Mouse (Mus musculus) hindlimb bud, embryonic 11.5 days (tissue): ENCODE data around the gene Col26a1.

ENCODE experiments used
- DNase-seq: peaks from one replicate; pipeline ENCODE4 v3.0.0-alpha.2; 2012; ENCODE audit warnings: low read depth, low spot score; ENCODE audit errors: extremely low spot score

Gene Col26a1

DNA sequence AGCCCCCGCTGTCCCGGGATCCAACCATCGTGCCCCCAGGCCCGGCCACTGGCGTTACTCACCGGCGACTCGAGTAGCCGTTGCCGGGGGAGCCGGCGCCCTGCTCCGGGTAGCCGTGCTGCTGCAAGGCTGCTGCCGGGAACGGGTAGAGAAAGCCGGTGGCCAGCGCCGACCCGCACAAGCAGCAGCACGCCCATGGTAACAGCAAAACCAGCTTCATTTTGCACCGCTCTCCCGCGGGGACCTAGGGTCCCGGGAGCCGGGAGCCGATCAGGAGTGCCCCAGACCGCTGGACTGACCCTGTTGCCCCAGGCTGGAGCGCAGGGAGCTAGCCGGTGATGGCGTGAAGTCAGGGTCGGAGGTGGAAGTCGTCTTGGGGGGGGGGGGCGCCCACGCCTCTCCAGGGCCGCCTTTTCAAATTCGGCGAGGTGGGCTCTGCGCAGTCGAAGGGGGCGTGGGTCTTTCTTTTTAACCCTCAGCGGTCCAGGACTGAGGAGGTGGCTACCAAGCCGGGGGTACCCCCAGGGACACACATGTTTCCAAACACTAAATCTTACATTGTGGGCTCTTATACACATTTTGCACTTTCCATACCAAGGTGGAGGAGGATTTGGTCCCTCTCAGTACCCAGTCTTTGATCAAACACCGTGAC, at the start of gene Col26a1:
Gene Col26a1, minus strand, starts transcription at position 422 of the 652 bp plus-strand sequence.
- DNase-seq: no peak

DNA sequence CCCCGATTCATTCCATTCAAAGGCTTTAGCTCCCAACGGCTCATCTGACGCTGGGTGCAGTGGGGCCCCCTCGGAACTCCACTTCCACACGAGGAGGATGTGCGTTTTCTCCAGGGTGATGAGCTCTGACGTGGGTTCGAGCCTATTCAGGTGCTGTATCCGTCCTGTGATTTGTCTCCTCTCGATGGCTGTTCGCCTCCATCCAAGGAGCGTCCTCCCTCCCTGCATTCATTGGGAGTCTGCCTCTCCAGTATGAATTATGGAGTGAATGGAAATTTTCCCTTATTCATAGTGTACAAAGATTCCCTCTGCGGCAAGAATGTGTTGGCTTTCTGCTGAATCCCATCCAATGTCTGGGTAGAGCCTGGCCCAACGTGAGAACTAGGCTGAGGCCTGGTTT, 48.9 kb upstream of the Col26a1 start:
- DNase-seq: no peak

DNA sequence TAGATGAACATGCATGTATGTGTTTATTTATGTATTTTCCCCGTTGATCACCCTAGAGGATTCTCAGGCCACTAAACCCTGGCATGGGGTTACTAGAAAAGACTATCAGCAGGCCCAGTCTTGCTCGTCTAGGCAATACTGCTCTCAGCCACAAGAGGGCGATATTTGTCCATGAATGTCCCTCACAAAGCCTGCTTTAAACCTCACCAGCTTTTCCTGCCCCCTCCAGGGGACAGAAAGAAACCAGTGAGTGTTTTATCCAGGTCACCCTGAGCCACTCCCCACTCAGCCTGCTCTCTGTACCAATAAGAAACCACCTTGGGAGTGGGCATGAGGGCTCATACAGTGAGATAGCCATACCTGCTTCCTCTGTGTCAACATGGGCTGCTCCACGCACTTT, 46.1 kb upstream of the Col26a1 start:
- peak; percentile 88 for DNase-seq

DNA sequence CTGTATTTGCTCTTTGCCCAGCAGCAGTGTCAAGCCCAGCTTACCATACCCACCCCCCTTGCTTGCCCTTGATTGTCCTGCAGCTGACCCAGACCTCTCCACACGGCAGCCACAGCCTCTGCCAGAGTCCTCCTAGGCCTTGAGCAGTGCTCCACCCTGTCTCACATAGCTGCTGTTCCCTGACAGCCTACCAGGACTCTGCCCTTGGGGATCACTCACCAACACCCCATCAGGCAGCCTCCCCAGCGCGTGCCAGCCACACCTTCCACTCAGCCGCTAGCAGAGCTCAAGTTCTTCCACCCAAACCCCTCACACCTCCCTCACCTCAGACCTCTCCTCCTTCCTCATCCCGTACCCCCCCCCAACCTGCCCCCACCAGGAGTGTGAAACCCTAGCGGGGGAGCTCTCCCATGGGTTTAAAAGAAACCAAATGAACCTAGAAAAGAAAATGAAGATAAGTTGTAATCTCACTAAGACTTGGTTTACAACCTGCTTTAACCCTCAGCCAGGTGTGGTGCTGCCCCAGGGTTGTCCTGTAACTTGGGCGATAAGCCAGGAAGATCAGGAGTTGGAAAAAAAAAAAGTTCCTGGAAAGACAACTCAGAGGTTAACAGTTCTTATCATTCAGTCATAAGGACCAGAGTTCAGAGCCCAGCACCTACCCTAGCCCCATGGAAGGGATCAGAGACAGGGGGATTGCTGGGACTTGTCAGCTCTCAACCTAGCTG, 40.9 kb upstream of the Col26a1 start:
- no peak for DNase-seq

DNA sequence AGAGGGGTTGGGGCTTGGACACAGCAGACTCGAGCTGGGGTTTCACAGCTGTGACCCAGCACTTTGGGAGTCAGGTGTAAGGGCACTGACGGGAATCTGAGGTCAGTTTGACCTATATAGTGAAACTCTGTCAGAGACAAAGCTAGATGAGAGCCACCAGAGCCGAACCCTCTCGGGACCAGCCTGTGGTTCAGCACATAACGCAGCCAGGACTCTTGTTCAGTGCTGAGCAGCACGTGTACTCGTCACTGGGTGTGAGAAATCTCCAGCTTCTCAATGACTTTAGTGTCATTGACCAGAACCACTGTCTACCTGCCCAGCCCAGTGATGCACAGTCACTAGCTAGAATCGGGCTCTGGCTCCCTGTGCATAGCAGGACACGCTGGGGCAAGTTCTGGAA, 39.8 kb upstream of the Col26a1 start:
- no peak for DNase-seq

DNA sequence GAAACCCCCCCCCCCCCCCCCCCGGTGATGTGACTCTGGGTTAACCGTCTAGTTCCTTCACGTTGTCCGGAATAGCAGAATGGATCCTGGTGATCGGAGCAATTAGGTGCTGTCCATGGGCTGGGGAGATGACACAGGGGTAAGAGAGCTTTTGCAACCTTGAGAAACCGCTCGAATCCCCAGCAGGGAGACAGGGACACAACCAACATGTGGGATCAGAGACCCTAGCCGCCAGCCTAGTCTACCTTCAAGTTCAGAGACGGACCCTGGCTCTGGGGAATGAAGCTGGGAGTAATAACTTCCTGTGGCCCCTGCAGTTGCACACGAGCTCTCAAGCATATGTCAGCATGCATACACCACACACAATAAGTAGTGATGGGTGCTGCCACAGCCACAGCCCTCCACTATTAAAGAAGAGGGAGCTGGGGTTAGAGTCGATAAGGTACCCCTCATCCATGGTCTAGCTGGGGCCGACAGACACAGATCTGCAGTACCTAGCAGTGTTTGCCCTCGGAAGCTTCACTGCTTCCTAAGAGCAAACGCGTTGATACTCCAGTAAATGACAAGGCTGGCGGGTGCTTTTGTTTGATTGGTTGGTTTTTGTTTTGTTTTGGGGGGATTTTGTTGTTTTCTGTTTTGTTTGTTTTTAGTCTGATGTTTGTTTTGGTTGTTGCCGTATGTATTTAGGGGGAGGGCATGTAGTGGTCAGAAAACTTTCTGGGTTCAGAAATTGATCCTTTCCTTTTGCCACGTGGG, 36.7 kb upstream of the Col26a1 start:
- DNase-seq: no peak

DNA sequence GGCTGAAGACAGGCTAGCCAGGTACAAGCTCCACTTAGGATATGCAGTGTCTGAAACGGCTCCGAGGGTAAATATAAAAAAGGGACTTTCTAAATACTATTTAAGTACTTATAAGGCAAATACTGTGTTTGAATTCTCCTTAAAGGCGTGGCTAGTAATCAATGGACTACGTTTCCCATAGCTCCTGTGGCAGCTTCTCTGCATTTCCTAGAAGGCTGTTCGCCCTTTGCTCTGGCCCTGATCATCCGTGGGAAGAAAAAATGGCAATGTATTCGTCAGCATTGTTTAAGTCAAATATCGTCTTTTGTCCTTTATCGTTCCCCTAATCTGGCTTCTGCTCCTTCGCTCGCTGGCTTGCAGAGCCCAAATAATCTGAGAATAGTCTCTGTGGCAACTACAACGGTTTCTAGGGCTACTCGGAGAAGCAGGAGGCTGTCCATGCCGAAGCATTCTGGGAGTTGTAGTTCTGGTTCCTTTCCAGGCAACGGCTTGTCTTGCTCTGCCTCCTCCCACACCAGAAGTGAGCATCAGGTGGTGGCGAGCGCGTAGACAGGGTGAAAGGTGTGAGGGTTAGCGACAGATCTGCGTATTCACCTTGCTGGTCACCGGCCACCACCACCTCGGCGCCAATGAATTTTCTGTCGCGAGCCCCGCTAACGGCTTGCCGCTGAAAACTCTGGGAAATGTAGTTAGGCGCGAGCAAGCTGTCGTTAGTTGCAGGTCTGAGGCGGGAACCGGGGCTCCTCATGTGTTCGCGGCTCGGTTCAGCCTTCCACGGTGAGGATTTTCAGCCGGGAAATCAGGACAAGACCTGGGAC, 35.9 kb upstream of the Col26a1 start:
- DNase-seq: peak; percentile 81

DNA sequence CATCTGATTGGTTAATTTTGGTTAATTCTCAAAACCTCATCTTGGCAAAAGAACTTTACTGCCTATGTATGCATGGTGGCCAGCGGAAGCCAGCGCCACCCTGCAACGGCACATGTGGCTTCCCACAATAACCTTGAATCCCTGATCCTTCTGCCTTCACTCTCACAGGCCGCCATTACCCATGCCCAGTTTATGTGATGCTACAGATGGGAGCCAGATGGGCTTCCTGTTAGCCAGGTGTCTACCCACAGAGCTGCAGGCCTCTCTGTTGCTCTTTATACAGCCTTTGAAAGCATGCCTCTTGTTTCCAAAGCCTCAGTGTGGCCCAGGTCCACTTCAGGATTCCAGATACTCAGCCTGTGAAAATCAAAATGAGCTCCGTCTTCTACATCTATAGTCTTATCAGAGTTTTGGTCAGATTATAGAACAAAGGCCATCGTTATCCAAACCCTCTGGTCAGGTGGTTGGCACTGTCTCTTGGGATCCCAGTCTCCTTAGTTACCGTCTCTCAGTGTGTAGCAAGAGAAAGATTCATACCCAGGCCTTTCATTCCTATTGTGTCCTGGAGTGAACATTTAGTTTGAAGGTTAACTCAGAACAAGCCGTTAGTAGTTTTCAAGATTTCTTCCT, 34.7 kb upstream of the Col26a1 start:
- no peak for DNase-seq

DNA sequence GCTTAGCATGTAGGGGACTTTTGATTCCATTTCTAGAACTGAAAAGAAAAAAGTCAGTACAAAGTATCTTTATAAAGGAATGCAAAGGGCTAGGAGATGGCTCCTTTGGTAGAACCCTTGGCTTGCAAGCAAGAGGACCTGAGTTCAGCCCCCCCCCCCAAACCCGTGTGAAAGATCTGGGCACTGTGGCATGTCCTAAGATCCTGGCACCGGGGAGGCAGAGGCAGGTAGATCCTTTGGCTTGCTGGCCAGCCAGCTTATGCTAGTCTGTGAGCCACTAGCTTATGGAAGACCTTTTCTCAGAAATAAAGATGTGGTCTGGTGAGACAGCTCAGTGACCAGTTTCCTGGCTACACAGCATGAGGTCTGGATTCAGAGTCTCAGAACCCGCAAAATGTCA, 31.2 kb upstream of the Col26a1 start:
- no peak for DNase-seq

DNA sequence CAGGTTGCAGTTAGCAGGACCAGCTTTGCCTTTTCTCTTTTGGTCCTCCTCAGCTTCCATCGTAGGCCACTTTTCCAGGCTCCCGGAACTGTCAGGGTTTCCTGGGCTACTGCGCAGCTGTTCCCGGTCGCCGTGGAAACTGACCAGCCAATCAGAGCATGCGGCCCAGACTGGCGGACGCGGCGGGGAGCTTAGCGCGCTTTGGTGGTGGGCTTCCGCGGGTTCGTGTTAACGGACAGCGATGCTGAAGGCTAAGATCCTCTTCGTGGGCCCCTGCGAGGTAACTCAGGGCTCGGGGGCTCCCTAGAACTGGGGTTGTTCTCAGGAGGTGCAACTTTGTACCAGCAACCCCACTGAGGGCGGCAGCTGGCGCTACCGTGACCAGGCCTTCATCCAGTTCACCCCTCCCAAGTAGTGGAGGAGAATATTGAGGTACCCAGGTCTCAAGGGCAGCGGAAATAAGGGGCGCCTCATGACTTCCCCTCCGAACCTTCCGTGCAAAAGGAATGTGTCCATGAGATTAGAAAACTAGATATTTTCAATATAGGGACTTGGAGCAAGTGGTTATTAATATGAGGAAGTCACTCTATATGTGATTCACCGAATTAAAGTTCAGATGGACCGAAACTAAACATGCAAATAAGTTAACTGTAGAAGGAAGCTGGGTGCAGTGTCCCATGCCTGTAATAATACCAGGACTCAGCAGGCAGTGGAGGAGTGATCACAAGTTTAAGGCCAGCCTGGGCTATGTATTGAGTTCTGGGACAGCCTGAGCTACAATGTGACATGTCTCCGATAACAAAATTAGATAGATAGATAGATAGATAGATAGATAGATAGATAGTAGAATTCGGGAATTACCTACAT, 25.2 kb upstream of the Col26a1 start, which contains the start of gene Ift22:
Gene Ift22, plus strand, starts transcription at position 160 of the 867 bp plus-strand sequence.
- peak; percentile 79 for DNase-seq

DNA sequence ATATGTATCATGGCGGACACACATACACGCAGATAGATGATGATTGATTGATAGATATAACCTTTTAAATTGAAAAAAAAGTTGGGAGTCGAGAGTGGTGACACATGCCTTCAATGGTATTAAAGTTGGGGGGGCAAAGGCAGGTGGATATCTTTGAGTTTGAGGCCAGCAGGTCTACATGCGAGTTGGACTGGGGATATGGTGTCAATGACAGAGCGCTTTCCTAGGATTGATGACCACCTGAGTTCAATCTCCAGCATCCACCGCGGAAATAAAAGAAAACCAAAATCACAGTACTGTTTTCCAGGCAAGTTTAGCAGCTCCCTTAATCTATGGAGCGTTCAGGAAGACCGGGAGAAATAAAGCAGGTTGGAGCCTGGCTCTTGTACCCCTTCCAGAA, 24.6 kb upstream of the Col26a1 start:
- no peak for DNase-seq

DNA sequence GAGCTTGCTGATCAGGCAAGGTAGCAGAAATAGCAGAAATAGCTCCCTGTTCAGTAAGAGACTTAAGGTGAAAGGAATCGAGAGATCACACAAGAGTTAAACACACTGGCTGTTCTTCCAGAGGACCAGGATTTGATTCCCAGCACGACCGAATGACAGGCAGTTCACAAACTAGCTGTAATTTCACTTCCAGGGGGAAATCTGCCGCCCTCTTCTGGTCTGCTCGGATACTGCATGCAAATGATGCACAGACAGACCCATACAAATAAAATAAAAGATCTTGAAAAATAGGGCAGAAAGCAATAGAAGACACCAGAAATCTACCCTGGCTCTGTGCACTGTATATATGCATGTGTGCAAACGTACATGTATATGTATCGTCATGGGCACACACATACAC, 22.6 kb upstream of the Col26a1 start:
- DNase-seq: no peak

DNA sequence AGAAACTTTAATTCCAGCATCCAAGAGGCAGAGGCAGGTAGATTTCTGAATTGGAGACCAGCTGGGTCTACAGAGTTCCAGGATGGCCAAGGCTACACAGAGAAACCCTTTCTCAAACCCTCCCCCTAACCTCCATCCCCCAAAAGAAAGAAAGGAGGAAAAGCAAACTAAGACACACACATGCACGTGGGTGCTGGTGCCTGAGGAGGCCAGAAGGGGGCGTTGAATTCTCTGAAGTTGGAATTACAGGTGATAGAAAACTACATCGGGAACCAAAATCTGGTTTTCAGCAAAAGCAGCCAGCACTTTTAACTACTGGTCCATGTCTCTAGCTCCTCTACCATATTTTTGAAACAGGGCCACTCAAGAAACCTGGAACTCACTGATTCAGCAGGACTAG, 21.6 kb upstream of the Col26a1 start:
- no peak for DNase-seq

DNA sequence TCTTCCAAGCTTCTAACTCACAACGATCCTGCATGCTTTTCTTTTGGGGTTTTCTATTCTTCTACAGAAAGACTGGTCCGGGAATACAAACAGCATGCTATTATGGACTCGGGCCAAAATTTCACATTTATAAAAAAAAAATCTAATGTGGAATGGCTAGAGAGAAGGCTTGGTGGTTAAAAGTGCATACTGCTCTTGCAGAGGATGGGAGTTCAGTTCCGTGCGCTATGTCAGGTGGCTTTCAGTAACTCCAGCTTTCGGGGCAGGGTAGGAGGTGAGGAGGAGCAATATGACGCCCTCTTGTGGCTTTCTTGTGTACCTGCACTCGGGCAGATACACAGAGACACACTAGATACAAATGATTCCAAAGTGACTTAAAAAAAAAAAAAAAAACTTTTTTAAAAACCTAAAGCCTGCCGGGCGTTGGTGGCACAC, 12.5 kb upstream of the Col26a1 start:
- no peak for DNase-seq

DNA sequence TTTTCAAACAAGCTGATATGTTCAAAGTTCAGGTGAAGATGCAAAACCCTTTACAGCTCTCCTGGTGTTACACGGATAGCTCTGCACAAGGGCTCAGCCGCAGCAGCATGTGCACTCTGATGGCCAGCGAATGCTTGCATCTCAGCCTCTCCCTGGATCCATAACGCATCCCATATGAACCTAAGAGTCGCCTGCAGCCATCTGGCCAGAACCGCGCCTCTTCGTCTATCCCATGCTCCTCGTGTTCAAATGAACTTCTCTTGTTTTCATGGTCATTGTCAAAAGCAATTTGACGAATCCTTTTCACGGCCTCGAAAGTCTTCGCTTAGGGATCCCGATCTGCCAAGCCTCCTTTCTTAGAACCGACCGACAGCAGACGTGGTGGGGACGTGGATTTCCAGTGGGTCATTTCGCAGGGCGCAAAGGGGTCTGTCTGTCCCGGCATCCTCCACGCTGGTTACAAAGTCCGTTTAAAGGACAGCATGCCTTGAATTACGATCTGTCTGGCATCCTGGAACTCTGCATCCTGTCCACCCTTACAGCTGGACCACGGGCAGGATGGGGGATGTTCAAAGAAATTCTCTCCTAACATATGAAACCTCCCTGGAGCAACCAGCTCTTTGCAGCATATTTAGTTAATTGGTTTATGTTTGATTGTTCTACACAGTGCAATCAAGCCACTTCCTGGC, 12.0 kb upstream of the Col26a1 start:
- no peak for DNase-seq

DNA sequence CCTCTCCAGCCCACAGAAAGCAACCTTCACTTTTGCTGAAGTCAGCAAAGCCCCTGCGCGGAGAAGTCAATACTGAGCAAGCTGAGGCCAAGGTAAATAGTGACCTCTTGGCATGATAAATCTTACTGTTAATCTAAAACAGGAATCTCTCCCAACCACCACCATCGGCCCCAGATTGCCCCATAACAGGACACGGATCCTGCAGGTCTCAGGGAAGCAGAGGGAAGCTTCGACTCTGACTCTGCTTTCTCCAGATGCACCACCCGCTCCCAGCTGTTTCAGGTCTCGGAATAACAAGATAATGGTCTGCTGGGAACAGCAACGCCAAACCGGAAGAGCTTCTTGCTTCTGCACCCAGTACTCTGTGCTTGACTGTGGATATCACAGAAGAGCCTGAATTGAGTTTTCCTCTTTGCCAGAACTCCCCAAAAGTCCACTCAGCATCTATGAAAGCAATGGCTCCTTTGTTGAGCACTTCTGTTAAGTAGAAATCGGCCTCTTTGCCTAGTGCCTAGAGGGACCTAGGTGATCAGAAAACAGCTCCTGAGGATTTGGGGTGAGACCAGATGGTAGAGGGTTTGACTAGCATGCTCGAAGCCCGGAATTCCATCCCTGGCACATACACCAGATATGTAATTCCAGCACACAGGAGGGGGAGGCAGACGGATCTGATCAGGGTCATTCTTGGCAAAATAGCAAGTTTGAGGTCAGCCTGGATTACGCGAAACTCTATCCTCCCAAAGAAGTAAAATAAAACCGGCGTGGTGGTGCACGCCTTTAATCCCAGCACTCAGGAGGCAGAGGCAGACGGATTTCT, 5.7 kb upstream of the Col26a1 start:
- DNase-seq: no peak

DNA sequence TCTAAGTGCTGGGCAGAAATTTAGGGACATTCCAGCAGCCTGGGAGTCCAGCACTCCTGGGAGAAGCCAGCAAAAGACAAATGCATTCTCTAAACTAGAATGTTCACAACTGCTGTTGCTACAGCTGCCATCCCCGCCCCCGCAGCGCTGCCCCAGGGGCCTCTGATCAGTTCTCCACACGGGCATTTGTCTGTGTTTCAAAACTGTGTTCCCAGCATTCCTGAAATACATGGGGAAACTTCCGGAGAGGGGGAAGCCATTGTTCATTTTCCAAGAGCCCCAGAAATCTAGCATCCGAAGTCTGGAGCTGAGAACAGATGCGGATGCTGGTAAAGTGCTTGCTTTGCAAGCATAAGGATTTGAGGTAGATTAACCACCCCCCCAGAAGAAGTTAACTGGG, 3.9 kb upstream of the Col26a1 start:
- DNase-seq: no peak

DNA sequence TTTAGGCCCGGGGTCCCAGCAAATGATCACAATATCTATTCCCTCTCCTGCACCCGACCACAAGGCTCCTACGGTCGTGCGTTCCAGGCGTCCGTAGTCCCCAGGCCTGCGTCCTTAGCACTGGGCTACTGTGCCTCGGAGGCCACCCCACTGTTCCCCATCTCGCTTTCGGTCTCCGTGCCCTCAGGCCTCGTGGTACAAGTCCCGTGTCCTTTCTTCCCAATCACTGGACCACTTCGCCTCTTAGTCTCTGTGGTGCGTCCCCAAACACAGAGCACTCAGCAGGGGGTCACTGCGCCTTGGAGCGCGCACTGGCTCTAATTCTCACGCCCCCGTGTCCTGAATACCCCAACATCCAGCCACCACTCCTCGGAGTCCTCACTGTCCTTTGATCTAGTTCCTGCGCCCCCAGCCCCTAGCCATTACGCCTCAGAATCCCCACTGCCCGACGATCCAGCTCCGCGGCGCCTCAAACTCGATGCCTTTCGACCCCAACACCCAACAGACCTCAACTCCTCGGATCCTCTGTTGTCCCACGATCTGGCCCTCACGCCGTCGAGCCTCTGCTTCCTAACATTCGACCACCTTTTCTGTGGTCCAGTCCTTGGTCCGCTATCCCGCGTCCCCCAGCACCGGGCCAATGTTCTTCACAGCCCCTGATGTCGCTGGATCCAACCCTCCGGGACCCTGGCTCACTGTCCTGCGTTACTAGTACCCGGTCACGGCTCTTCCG, 788 bp downstream of the Col26a1 start:
- no peak for DNase-seq
